Mouse (Mus musculus) liver, embryonic 13.5 days (tissue): ENCODE data around the gene Tmem62. TPM values are rescaled to one million over a fixed set of nuclear protein-coding genes. Genes with fewer than 3 reads are reported as not detected.

Experiments
- ATAC-seq: fragments of 200-750 bp; cut with Nextera tagmentation; 2 replicates; pipeline ENCODE4 v1.8.0; 2017; ENCODE audit warnings: low read depth, mild to moderate bottlenecking, moderate number of reproducible peaks, moderate library complexity
- DNase-seq: peaks from one replicate; pipeline ENCODE4 v3.0.0; 2022
- H3K27ac ChIP-seq: fragments of 300-500 bp; sonication (generic); 2 replicates; pipeline ENCODE4 v1.5.1; 2015; ENCODE audit warnings: moderate library complexity, mild to moderate bottlenecking, inconsistent platforms
- H3K27me3 ChIP-seq: fragments of 300-500 bp; sonication (generic); 2 replicates; pipeline ENCODE4 v1.6.1; 2015; ENCODE audit warnings: mild to moderate bottlenecking, inconsistent platforms
- H3K36me3 ChIP-seq: fragments of 300-500 bp; sonication (generic); 2 replicates; pipeline ENCODE4 v1.6.1; 2015; ENCODE audit warnings: mild to moderate bottlenecking, inconsistent platforms
- H3K4me1 ChIP-seq: fragments of 300-500 bp; sonication (generic); replicated peaks from 2 replicates; pipeline ENCODE4 v1.6.1; 2015; ENCODE audit warnings: inconsistent platforms
- H3K4me2 ChIP-seq: fragments of 300-500 bp; sonication (generic); 2 replicates; pipeline ENCODE4 v1.6.1; 2015; ENCODE audit warnings: inconsistent platforms, mild to moderate bottlenecking, moderate library complexity
- H3K4me3 ChIP-seq: fragments of 300-500 bp; sonication (generic); replicated peaks from 2 replicates; pipeline ENCODE4 v1.5.1; 2015; ENCODE audit warnings: mild to moderate bottlenecking, inconsistent platforms
- H3K9ac ChIP-seq: fragments of 300-500 bp; sonication (generic); 2 replicates; pipeline ENCODE4 v1.6.1; 2015; ENCODE audit warnings: mild to moderate bottlenecking, inconsistent platforms
- H3K9me3 ChIP-seq: fragments of 300-500 bp; sonication (generic); replicated peaks from 2 replicates; pipeline ENCODE4 v1.6.1; 2016; ENCODE audit warnings: inconsistent platforms
- WGBS: fragments of 180-500 bp; shearing (Covaris S2); methylation state at CpG from one replicate; pipeline ENCODE4 v1.1.7; 2015; ENCODE audit not compliant: insufficient replicate concordance; 5-methylcytosine and 5-hydroxymethylcytosine counted together
- polyA plus RNA-seq: library from polyadenylated mRNA; unstranded; fragments of >200 nt; fragmentation: Nextera tagmentation; extraction: Ambion mirVana; gene quantifications from 2 replicates; pipeline ENCODE4 v1.2.1, GENCODE M21; 2015

Tmem62 gene
- polyA plus RNA-seq: 1.9 and 2.3 TPM in 2 replicates

DNA sequence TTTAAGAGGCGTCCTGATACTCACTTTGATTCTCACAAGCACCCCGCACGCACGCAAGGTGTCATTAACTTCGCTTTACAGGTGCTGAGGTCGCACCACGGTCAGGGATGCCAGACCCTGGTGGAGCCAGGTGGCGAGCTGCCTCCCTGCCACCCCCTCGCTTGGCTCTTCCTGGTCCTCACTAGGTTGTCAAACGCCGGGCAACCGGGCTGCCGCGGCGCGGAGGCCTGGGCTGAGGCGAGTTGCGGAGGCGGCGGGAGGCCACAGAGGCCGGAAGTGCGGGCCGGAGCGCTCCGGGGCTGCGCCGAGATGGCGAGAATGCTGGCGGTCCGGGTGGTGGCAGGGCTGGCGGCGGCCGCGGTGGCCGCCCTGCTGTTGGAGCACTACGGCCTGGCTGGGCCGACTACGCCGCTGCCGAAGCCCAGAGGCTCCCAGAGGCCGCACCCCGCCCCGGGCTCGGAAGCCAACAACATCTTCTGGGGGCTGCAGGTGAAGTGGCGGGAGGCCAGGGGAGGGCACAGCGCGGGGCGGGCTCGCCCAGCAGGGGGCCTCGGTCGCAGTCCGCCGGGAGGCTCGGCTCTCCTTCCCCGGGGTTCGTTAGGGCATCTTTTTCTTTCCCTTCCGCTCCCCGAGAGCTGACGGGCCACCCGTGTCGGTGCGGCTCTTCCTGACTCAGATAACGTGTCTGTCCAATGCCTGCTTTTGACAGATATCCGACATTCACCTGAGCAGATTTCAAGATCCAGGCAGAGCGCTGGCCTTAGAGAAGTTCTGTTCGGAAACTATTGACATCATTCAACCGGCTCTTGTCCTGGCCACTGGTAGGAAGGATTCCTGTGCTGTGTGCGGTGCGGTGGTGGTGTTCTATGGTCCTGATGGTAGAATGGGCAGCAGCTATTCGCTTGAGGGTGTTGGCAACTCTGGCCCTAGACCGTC lies at the start of gene Tmem62:
Gene Tmem62 (plus strand): TSS at position 28 of the 936 bp plus-strand sequence.
- Histone ChIP-seq H3K9me3 (no peaks in the 10 kb centered on the region), H3K36me3 (no peaks in the 10 kb centered on the region), H3K27ac (peak within 1 kb of the TSS; percentile 99), H3K9ac (peak within 1 kb of the TSS; percentile 90), H3K27me3 (no peaks in the 10 kb centered on the region), H3K4me1 (peaks cover 37% of the 10 kb centered on the region), H3K4me2 (peak within 1 kb of the TSS; percentile 87), H3K4me3 (peak within 1 kb of the TSS; percentile 78)
- ATAC-seq: peak; percentile 84
- 2% methylated on average over 63 of the region's 71 CpGs for WGBS
- peak; percentile 67 for DNase-seq

DNA sequence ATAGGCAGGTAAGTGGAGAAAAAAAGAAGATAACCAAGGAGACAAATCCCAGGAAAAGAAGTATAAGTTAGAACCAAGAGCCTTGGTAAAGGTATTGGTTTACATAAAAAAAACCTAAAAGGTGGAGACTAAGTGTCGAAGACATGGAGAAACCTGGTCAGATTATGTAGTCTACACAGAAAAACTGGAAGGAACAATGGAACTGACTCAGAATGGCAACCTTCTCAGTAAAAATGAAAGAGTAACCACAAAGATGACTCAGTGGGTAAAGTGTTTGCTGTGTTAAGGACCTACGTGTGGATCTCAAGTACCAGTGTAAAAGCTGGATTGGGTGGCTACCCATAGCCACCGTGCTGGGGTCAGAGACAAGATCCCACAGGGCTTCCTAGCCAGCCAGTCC lies 43.8 kb upstream of the Tmem62 start:
- ATAC-seq: no peak
- Histone ChIP-seq H3K4me1 (no peaks in the 10 kb centered on the region), H3K4me3 (no peak overlapping the region), H3K9me3 (no peaks in the 10 kb centered on the region), H3K4me2 (no peak overlapping the region), H3K27me3 (no peaks in the 10 kb centered on the region), H3K36me3 (peaks cover 53% of the 10 kb centered on the region), H3K27ac (no peak overlapping the region), H3K9ac (no peak overlapping the region)
- 88% methylated on average over 3 of the region's 3 CpGs for WGBS
- no peak for DNase-seq

DNA sequence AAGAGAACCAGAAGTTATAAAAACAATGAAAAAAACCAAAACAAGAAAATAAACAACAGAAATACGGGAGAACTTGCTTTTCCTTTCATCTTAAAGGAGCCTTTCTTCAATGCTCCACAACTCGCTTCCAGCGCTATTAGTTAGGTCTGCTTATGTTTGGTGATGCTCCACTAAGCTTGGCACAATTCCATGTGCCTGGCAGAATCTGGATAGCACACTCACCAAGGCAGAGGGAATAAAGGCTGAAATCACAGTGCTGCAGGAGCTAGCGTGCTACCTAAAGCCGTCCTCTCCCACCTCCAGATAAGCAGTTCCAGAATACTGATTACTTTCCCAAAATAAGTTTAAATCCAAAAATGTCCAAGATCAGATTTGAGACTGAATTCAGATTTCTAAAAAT lies 25.6 kb upstream of the Tmem62 start:
- WGBS: 84% methylated on average over 5 of the region's 5 CpGs
- ATAC-seq (no peak), DNase-seq (no peak)
- H3K4me3 ChIP-seq: no peak overlapping the region
- peaks cover 57% of the 10 kb centered on the region for H3K36me3 ChIP-seq
- H3K4me1 ChIP-seq: no peaks in the 10 kb centered on the region
- no peak overlapping the region for H3K27ac ChIP-seq
- H3K4me2 ChIP-seq: no peak overlapping the region
- no peak overlapping the region for H3K9ac ChIP-seq
- no peaks in the 10 kb centered on the region for H3K9me3 ChIP-seq
- H3K27me3 ChIP-seq: no peaks in the 10 kb centered on the region

DNA sequence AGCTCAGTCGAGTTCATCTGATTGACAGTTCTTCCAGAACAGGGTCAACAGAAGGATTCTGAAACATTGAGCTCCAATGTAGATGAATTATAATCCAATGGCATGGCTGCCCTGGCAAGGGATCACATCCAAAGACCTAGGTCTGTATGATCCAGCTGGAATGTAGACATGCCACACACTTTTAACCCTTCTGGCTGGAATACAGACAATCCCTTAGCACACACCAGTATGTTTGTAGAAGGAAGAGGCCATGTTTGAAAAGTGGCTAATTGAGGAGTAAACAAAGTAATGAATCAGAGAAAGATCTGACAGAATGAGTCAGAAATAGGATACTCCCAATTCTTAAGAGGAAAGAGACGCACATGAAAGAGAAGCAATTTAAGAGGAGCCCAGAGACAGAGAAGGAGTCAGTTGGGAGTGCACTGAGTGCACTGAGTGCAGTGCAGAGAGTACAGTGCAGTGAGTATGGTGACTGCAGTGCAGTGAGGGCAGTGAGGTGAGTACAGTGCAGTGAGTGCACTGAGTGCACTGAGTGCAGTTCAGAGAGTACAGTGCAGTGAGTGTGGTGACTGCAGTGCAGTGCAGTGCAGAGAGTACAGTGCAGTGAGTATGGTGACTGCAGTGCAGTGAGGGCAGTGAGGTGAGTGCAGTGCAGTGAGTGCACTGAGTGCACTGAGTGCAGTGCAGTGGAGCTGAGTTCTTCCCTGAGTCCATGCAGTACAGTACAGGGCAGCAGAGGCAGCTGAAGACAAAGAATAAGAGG lies 24.5 kb upstream of the Tmem62 start:
- Histone ChIP-seq H3K9me3 (no peaks in the 10 kb centered on the region), H3K4me1 (no peaks in the 10 kb centered on the region), H3K4me3 (no peak overlapping the region), H3K36me3 (peaks cover 47% of the 10 kb centered on the region), H3K9ac (no peak overlapping the region), H3K27ac (no peak overlapping the region), H3K27me3 (no peaks in the 10 kb centered on the region), H3K4me2 (no peak overlapping the region)
- ATAC-seq: peak; percentile 54
- DNase-seq: no peak
- 71% methylated on average over 2 of the region's 2 CpGs for WGBS

GRCm38 (mm10) chr2:120959363-120959762 lies 17.5 kb upstream of the Tmem62 start:
- H3K36me3 ChIP-seq: peaks cover 35% of the 10 kb centered on the region

GRCm38 (mm10) chr2:120959827-120960226 lies 17.0 kb upstream of the Tmem62 start:
- DNase-seq (no peak), ATAC-seq (no peak)
- Histone ChIP-seq H3K27me3 (no peaks in the 10 kb centered on the region), H3K4me1 (no peaks in the 10 kb centered on the region), H3K9ac (no peak overlapping the region), H3K27ac (no peak overlapping the region), H3K9me3 (no peaks in the 10 kb centered on the region), H3K4me2 (no peak overlapping the region), H3K36me3 (peaks cover 30% of the 10 kb centered on the region), H3K4me3 (no peak overlapping the region)
- WGBS: 82% methylated on average over 5 of the region's 5 CpGs

More at GRCm38 (mm10) chr2:120959363-120959762, 17.5 kb upstream of the Tmem62 start:
- Histone ChIP-seq H3K27ac (no peak overlapping the region), H3K9ac (no peak overlapping the region), H3K27me3 (no peaks in the 10 kb centered on the region), H3K4me3 (no peak overlapping the region), H3K4me2 (no peak overlapping the region), H3K9me3 (no peaks in the 10 kb centered on the region), H3K4me1 (no peaks in the 10 kb centered on the region)
- DNase-seq (no peak), ATAC-seq (no peak)
- WGBS: 82% methylated on average over 2 of the region's 2 CpGs

DNA sequence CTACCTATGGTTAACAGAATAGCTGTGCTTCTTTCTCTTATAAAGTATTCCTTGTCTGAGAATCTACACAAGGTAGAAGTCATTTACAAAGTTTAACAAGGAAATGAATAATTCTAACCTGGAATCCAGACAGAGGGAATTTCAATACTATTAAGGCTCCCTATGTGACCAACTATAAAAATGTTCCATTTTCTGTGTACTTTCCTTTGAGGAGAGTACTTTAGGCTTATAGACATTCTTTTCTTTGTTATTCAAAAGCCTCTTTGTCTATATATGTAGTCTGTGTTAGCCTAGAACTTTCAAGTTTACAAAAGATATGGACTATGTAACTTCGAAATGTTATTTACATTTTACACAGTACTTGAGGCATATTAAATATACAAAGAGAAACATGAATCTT lies 16.6 kb upstream of the Tmem62 start:
- ATAC-seq: no peak
- WGBS: 83% methylated on average over 1 of the region's 1 CpGs

DNA sequence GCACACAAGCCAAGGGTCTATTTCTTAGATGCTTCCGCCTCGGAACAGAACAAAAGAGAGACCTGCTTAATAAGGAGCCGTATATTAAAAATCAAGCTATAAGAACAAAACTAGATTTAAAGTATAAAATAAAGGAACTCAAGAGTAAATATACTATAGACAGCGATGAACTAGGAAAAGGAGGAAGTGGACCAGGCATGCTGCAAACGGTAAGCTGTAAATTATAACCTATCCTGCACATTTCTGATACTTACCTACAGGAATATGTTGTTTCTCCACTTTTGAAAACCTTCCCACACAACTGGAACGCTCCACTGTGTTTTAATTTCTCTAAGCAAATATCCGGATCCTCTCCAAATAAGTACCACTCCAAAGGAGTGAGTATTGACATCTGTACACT lies 13.7 kb upstream of the Tmem62 start:
- no peak for ATAC-seq
- H3K9me3 ChIP-seq: no peaks in the 10 kb centered on the region
- H3K4me3 ChIP-seq: no peak overlapping the region

More for the DNA sequence above, 16.6 kb upstream of the Tmem62 start:
- Histone ChIP-seq H3K9me3 (no peaks in the 10 kb centered on the region), H3K36me3 (peaks cover 27% of the 10 kb centered on the region), H3K4me1 (no peaks in the 10 kb centered on the region), H3K4me3 (no peak overlapping the region), H3K27me3 (no peaks in the 10 kb centered on the region), H3K27ac (no peak overlapping the region), H3K4me2 (no peak overlapping the region), H3K9ac (no peak overlapping the region)
- DNase-seq: no peak

GRCm38 (mm10) chr2:120965486-120965885 lies 11.3 kb upstream of the Tmem62 start:
- DNase-seq: no peak
- Histone ChIP-seq H3K9ac (no peak overlapping the region), H3K4me1 (peaks cover 27% of the 10 kb centered on the region), H3K9me3 (no peaks in the 10 kb centered on the region), H3K36me3 (peaks cover 18% of the 10 kb centered on the region; the same call in 1 of the 2 replicates), H3K4me3 (no peak overlapping the region), H3K27ac (no peak overlapping the region), H3K27me3 (no peaks in the 10 kb centered on the region), H3K4me2 (no peak overlapping the region)
- WGBS: 81% methylated on average over 3 of the region's 3 CpGs
- no peak for ATAC-seq

More for the DNA sequence above, 13.7 kb upstream of the Tmem62 start:
- DNase-seq: no peak
- Histone ChIP-seq H3K4me1 (peaks cover 11% of the 10 kb centered on the region), H3K9ac (no peak overlapping the region), H3K27me3 (no peaks in the 10 kb centered on the region), H3K36me3 (peaks cover 28% of the 10 kb centered on the region), H3K27ac (no peak overlapping the region), H3K4me2 (no peak overlapping the region)
- 85% methylated on average over 7 of the region's 7 CpGs for WGBS

GRCm38 (mm10) chr2:120970045-120970539 lies 6.7 kb upstream of the Tmem62 start:
- H3K4me2 ChIP-seq: peak overlapping the region; percentile 79
- WGBS: under 1% methylated on average over 23 of the region's 23 CpGs
- H3K27ac ChIP-seq: peak overlapping the region; percentile 90
- ATAC-seq (peak; percentile 45), DNase-seq (peak; percentile 35)
- H3K4me1 ChIP-seq: peaks cover 55% of the 10 kb centered on the region
- peak overlapping the region; percentile 92 for H3K9ac ChIP-seq
- H3K9me3 ChIP-seq: no peaks in the 10 kb centered on the region
- H3K27me3 ChIP-seq: no peaks in the 10 kb centered on the region
- H3K4me3 ChIP-seq: peak overlapping the region; percentile 90
- 0 out of 2 replicates have a peak, but pooled peaks cover 3% of the 10 kb centered on the region for H3K36me3 ChIP-seq

GRCm38 (mm10) chr2:120970559-120971080 lies 6.2 kb upstream of the Tmem62 start, which contains the start of gene Ubr1:
Ubr1 (minus strand) TSS chr2:120970715.
- DNase-seq (peak; percentile 84), ATAC-seq (peak; percentile 87)
- Histone ChIP-seq H3K4me3 (peak within 1 kb of the TSS; percentile 90), H3K27ac (peak within 1 kb of the TSS; percentile 90), H3K36me3 (no peaks in the 10 kb centered on the region), H3K4me2 (peak within 1 kb of the TSS; percentile 79), H3K4me1 (peaks cover 55% of the 10 kb centered on the region), H3K9me3 (no peaks in the 10 kb centered on the region), H3K9ac (peak within 1 kb of the TSS; percentile 92), H3K27me3 (no peaks in the 10 kb centered on the region)
- under 1% methylated on average over 39 of the region's 39 CpGs for WGBS
